Mouse (Mus musculus): ENCODE data around the gene Atad2b.
"Not testable (repeated sequence)": the region's sequence is repeated elsewhere in the genome, so short reads cannot be mapped to it uniquely, and the experiment has no call there.

Gene Atad2b

GRCm38 (mm10) chr12:4910496-4910895, 6.7 kb upstream of the Atad2b start:
- DNase-seq (ENCODE audit: low read depth, low spot score), result peak; percentile 73

- peak; percentile 76 for DNase-seq (ENCODE audit: low read depth, low spot score)
Observed at GRCm38 (mm10) chr12:4911716-4912115, 5.4 kb upstream of the Atad2b start.

GRCm38 (mm10) chr12:4914441-4914840, 2.7 kb upstream of the Atad2b start:
- DNase-seq (ENCODE audit: low read depth, low spot score), result peak; percentile 59

- DNase-seq (ENCODE audit: low read depth, low spot score), result peak; percentile 86
Observed at GRCm38 (mm10) chr12:4914944-4915343, 2.2 kb upstream of the Atad2b start.

GRCm38 (mm10) chr12:4917805-4918591, 845 bp downstream of the Atad2b start:
- DNase-seq (ENCODE audit: low read depth, low spot score), result peak; percentile 58

- DNase-seq (ENCODE audit: low read depth, low spot score), result no peak
Observed at GRCm38 (mm10) chr12:4928197-4928596, 11.0 kb downstream of the Atad2b start.

GRCm38 (mm10) chr12:4930820-4931548, 13.8 kb downstream of the Atad2b start:
- DNase-seq (ENCODE audit: low read depth, low spot score), result no peak

GRCm38 (mm10) chr12:4952272-4952671, 35.1 kb downstream of the Atad2b start:
- no peak for DNase-seq (ENCODE audit: low read depth, low spot score)

GRCm38 (mm10) chr12:4953156-4953555, 36.0 kb downstream of the Atad2b start:
- no peak for DNase-seq (ENCODE audit: low read depth, low spot score)

- peak; percentile 71 for DNase-seq (ENCODE audit: low read depth, low spot score)
Observed at GRCm38 (mm10) chr12:4972939-4973338, 55.8 kb downstream of the Atad2b start.

GRCm38 (mm10) chr12:4978324-4978723, 61.2 kb downstream of the Atad2b start:
- no peak for DNase-seq (ENCODE audit: low read depth, low spot score)

GRCm38 (mm10) chr12:4996981-4997380, 79.8 kb downstream of the Atad2b start:
- DNase-seq (ENCODE audit: low read depth, low spot score), result no peak

GRCm38 (mm10) chr12:5005338-5005737, 88.2 kb downstream of the Atad2b start:
- no peak for DNase-seq (ENCODE audit: low read depth, low spot score)

GRCm38 (mm10) chr12:5005776-5006175, 88.6 kb downstream of the Atad2b start:
- peak; percentile 78 for DNase-seq (ENCODE audit: low read depth, low spot score)

- not testable (repeated sequence) for DNase-seq (ENCODE audit: low read depth, low spot score)
Observed at GRCm38 (mm10) chr12:5008638-5009037, 91.5 kb downstream of the Atad2b start.

GRCm38 (mm10) chr12:5025226-5025861, 108.2 kb downstream of the Atad2b start:
- no peak for DNase-seq (ENCODE audit: low read depth, low spot score)

- no peak for DNase-seq (ENCODE audit: low read depth, low spot score)
Observed at GRCm38 (mm10) chr12:5029035-5029434, 111.9 kb downstream of the Atad2b start.

GRCm38 (mm10) chr12:5038008-5038407, 120.9 kb downstream of the Atad2b start:
- no peak for DNase-seq (ENCODE audit: low read depth, low spot score)

GRCm38 (mm10) chr12:5044141-5044540, 127.0 kb downstream of the Atad2b start:
- peak; percentile 70 for DNase-seq (ENCODE audit: low read depth, low spot score)

GRCm38 (mm10) chr12:5048104-5048503, 131.0 kb downstream of the Atad2b start:
- DNase-seq (ENCODE audit: low read depth, low spot score), result no peak

- peak; percentile 76 for DNase-seq (ENCODE audit: low read depth, low spot score)
Observed at GRCm38 (mm10) chr12:5067590-5067989, 150.4 kb downstream of the Atad2b start.

- no peak for DNase-seq (ENCODE audit: low read depth, low spot score)
Observed at GRCm38 (mm10) chr12:5070131-5070530, 153.0 kb downstream of the Atad2b start.

All from ZHBTc4 (cell line).